Mouse (Mus musculus): ENCODE data around the gene Arpc1b. TPM values are rescaled to one million over a fixed set of nuclear protein-coding genes. Genes with fewer than 3 reads are reported as not detected.
"Not testable (repeated sequence)": the region's sequence is repeated elsewhere in the genome, so short reads cannot be mapped to it uniquely, and the experiment has no call there.

Arpc1b gene
- total RNA-seq (2017): 144 and 160 TPM in 2 replicates

GRCm38 (mm10) chr5:145114071-145114605, at the start of gene Arpc1b:
TSS of gene Arpc1b (plus strand) at chr5:145114215.
- peak; percentile 52 for ATAC-seq (replicated peaks; ENCODE audit: low read depth, poor library complexity, severe bottlenecking)

DNA sequence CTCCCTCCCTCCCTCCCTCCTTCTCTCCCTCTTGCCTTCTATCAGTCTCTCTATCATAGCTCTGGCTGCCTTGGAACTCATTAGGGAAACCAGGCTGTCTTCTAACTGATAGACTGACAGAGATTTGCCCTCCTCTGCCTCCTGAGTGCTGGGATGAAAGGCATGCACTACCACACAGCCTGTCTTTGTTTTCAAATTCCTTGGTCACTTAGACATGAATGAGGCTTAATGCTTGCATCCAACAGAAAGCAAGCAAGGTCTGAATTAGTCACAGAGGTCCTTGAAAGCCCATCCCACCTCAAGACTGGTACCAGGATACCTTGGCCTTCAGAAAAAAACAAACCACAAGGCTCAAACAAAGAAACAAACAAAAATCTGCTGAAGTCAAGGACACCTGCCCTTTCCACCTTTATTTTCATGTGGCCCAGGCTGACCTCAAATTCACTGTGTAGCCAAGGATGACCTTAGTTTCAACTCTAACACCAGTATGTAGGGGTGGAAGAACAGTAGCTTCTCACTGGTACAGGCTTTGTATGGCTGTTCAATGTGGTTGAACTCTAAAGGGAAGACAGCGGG, 49.2 kb upstream of the Arpc1b start:
- ATAC-seq (replicated peaks; ENCODE audit: low read depth, poor library complexity, severe bottlenecking): no peak

GRCm38 (mm10) chr5:145068863-145069262, 45.2 kb upstream of the Arpc1b start:
- no peak for ATAC-seq (replicated peaks; ENCODE audit: low read depth, poor library complexity, severe bottlenecking)

DNA sequence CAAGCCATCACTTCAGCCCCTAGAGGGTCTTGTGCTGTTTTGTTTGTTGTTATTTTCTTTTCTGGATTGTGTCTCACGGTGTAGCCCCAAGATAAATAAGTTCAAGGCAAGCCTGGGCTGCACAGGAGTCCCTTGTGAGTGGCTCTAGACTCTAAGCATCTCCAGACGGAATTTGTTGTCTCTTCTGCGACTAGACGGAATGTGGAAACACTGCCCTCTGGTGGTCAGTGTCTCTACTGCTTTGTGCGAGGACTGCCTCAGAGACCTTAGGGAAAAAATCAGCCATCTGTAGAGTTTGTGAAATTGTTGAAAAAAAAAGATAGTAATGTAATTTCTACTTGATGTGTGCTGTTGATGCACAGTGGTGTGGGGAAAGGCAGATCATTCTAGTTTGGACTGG, 44.3 kb upstream of the Arpc1b start:
- peak; percentile 83 for ATAC-seq (replicated peaks; ENCODE audit: low read depth, poor library complexity, severe bottlenecking)

DNA sequence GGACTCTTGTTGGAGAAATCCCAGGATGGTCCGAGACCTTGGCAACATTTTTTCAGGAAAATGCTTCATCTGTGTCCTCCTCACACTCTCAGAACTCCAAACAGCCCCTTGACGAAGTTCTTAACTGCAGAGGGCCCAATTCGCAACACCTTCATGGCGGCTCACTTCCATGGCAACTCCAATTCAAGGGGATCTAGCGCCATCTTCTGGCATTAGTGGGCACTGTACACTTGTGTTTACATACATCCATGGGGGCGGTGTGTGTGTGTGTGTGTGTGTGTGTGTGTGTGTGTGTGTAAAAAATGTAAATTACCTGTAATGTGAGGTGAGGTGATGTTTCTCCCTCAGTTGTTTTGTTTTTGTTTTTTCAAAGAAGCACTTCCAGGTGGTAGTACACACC, 42.7 kb upstream of the Arpc1b start:
- 0 out of 2 replicates have a peak, but pooled peaks have one; percentile 38 for ATAC-seq (replicated peaks; ENCODE audit: low read depth, poor library complexity, severe bottlenecking)

DNA sequence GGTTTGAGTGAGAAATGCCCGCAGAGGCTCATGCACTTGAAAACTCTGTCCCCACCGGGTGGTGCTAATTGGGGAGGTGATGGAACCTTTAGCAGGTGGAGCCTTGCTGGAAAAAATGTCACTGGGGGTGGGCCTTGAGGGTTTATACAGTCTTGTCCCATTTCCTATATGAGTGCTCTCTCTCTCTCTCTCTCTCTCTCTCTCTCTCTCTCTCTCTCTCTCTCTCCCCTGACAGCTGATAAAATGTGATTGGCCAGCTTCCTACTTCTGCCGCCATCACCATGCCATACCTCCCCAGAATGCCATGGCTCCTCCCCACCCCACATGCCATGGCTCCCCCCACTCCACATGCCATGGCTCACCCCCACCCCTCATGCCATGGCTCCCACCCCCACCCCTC, 38.9 kb upstream of the Arpc1b start:
- ATAC-seq (replicated peaks; ENCODE audit: low read depth, poor library complexity, severe bottlenecking): peak; percentile 16; the same call in 1 of the 2 replicates

- no peak for ATAC-seq (replicated peaks; ENCODE audit: low read depth, poor library complexity, severe bottlenecking)
These were observed 32.0 kb upstream of the Arpc1b start for GRCm38 (mm10) chr5:145081866-145082613.

DNA sequence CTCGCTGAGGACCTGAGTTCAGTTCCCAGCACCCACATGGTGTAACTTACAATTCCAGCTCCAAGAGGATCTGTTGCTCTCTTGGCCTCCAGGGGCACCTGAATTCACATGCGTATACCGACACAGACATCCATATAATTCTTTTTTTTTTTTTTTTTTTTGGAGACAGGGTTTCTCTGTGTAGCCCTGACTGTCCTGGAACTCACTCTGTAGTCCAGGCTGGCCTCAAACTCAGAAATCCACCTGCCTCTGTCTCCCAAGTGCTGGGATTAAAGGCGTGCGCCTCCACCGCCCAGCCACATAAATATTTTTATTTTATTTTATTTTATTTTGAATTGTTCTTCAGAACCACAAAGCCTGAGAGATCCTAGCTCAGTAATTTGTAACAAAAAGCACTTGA, 30.8 kb upstream of the Arpc1b start:
- not testable (repeated sequence) for ATAC-seq (replicated peaks; ENCODE audit: low read depth, poor library complexity, severe bottlenecking)

DNA sequence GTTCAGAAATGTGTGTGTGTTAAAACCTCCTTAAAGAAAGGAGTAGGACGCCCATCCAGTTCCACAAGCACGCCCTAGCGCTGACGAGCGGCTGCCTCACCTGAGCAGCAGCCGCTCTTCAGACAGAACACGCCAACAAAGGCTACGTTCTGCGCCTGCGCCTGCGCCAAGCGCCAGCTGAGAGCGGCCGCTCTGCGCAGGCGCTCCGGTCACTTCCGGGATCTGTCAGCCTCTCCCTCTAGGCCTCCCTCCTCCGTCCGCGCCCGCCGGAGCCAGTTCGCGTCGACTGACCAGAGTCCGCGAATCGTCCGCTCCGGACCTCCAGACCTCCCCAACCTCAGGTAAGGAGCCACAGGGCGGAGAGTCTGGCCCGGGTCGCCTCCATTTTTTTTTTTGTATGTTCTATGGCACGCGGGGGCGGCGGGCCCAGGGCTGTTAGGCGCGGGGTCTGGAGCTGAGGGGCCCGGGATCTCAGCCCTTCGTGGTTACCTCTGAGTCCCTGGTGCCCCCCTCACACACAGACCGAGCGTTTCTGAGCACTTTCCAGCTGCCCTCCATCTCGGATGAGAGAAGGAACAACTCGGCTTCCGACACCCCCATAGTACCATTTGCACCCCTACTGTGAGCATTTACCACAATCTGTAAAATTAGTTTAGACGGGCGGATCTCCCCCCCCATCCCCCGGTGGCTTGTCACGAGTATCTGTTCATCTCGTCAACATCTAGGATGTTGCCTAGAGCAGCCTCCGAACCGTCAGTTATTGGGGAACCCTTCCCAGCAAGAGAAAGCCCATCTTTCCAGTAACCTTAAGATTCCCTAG, 30.2 kb upstream of the Arpc1b start, which contains the start of the genes Arpc1a and Kpna7:
Arpc1a (plus strand) TSS at position 199 of the 820 bp plus-strand sequence.
Kpna7 (minus strand) TSS at position 399 of the 820 bp plus-strand sequence.
- ATAC-seq (replicated peaks; ENCODE audit: low read depth, poor library complexity, severe bottlenecking): peak; percentile 94

- no peak for ATAC-seq (replicated peaks; ENCODE audit: low read depth, poor library complexity, severe bottlenecking)
These were observed 29.2 kb upstream of the Arpc1b start for GRCm38 (mm10) chr5:145084822-145085221.

- ATAC-seq (replicated peaks; ENCODE audit: low read depth, poor library complexity, severe bottlenecking): no peak
These were observed 25.8 kb upstream of the Arpc1b start for GRCm38 (mm10) chr5:145088186-145088585.

DNA sequence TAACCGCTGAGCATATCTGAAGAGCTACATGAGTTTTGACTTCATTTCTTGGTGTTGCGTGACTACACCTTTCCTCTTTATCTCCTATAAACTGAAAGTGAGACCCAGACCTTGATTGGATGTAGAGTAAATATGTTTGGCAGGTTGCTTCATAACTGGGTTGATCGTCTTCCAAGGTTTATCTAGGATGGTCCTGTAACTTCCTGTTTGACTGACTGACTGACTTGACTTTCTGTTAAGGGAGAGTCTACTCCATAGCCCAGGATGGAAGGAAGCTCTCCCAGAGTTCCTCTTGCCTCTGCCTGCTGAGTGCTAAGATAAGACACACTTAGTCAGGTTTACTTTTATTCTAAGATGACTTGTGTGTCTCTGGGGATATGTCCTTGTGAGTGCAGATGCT, 24.1 kb upstream of the Arpc1b start:
- ATAC-seq (replicated peaks; ENCODE audit: low read depth, poor library complexity, severe bottlenecking): 0 out of 2 replicates have a peak, but pooled peaks have one; percentile 15

DNA sequence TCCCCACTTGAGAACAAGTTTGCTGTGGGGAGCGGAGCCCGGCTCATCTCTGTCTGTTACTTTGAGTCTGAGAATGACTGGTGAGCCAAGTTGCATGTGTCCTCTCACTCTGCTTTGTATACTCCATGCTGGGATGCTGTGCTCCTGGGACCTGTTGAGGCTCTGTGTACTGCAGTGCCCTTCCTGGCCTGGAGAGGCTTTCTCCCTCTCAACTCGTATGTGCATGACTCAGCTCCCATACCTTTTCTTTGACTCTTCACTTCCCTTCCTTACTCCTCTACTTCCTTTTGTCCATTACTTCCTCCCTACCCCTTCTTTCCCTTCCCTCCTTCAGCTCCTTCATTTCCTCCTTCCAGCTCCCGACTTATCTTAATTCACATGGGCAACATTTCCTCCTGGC, 17.8 kb upstream of the Arpc1b start:
- no peak for ATAC-seq (replicated peaks; ENCODE audit: low read depth, poor library complexity, severe bottlenecking)

DNA sequence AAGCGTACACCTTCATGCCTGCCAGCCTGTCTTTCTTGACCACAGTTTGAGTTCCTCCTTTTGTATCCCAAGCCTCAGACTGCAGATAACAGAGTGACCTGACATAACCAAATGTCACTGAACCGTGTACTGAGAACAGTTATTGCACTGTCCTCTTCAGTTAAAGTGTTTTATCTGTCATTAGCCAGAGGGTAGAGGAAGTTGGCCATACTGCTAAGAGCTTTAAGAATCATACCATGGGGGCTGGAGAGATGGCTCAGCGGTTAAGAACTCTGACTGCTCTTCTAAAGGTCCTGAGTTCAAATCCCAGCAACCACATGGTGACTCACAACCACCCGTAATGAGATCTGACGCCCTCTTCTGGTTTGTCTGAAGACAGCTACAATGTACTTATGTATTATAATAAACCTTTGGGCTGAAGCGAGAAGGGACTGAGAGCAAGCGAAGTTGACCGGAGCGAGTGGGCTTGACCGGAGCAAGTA, 15.6 kb upstream of the Arpc1b start:
- ATAC-seq (replicated peaks; ENCODE audit: low read depth, poor library complexity, severe bottlenecking): peak; percentile 90

DNA sequence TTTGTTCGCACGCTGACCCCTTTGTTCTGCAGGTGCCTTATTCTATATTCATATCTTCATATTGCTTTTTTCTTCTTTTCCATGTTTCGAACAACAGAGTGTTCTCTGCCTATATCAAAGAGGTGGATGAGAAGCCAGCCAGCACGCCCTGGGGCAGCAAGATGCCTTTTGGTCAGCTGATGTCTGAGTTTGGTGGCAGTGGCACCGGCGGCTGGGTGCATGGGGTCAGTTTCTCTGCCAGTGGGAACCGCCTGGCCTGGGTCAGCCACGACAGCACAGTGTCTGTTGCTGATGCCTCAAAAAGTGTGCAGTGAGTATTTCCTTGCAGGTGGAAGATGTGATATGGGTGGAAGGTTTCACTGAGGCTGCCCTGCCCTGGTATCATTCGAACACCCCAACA, 13.1 kb upstream of the Arpc1b start:
- ATAC-seq (replicated peaks; ENCODE audit: low read depth, poor library complexity, severe bottlenecking): no peak

DNA sequence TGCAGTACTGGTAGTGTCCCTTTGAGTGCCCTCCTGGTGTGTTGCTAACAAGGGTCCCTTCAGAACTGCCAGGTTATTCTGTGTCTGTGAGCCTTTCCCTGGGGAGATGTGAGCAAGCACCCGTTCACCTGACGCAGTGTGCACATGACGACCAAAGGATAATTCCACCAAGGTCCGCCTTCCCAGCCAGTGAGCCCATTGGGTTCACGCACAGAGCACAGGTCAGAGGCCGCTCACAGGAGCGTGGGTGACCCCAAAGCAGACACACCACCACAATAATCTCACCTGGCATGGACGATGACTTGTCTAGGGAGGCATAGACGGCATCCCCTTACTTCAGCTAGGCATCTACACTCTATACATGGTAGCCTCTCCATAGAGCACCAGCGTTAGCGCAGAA, 12.6 kb upstream of the Arpc1b start:
- not testable (repeated sequence) for ATAC-seq (replicated peaks; ENCODE audit: low read depth, poor library complexity, severe bottlenecking)

DNA sequence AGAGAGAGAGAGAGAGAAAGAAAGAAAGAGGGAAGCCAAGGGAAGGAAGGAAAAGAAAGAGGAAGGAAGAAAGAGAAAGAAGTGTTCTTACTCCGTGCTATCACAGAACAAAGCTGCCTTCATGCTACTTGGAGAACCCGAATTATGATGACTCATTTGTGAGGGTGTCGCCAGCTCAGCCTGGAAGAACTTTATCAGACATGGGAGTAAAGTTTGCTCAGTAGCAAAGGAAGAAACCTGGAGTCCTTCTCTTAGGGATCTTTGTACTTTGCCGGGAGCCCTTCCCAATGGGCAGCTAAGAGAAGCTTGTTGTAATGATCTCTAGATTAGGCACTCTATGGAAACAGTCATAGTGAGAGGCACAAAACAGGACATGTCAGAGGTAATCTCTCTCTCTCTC, 11.3 kb upstream of the Arpc1b start:
- ATAC-seq (replicated peaks; ENCODE audit: low read depth, poor library complexity, severe bottlenecking): no peak

DNA sequence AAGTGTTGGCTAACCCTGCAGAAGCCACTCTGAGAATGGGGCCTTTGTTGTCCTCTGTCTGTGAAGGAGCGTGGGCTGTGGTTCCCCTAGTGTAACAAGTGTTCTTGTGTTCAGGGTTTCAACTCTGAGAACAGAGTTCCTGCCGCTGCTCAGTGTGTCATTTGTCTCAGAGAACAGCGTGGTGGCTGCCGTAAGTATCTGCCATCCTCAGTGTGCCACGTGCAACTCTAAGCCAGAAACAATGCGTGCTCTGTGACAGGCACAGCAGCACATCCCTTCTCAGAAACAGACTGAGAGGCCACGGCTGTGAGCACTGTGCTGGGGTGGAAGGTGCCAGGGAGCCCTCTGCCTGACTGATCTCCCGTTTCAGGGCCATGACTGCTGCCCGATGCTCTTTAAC, 9.7 kb upstream of the Arpc1b start:
- no peak for ATAC-seq (replicated peaks; ENCODE audit: low read depth, poor library complexity, severe bottlenecking)

DNA sequence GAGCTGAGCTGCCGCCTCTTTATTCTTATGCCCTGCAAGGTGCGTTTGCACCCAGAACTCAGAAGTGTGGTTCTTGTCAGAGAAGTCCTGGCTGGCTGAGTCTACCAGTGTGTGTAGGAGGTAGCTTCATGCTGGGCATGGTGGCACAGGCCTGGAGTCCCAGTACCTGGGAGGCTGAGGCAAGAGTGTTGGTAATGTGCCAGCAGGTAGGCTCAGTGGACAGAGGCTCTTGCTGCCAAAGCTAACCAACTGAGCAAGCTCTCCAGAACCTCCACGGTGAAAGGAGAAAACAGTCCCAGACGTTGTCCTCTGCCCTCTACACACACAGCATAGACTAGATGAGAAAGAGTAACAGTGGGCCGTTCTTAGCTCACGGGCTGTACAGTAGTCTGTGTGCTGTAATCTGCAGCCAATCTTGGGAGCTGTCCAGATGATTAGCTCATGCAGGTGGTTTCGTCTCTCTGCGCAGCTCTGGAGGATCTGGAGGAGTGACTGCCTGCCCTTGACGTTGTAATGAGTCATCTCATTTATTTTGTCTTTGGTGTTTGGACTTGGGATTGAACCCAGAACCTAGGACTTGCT, 8.2 kb upstream of the Arpc1b start:
- no peak for ATAC-seq (replicated peaks; ENCODE audit: low read depth, poor library complexity, severe bottlenecking)

- ATAC-seq (replicated peaks; ENCODE audit: low read depth, poor library complexity, severe bottlenecking): no peak
These were observed 3.6 kb upstream of the Arpc1b start for GRCm38 (mm10) chr5:145110401-145110800.
